ENCODE assay signal across 19 mouse cellular contexts in genomic region chr12:103395486-103396275, GRCm38 (mm10). TPM values are rescaled to one million over a fixed set of nuclear protein-coding genes. Genes with fewer than 3 reads are reported as not detected.
DNase-seq lines count a peak whose midpoint lies in the region; ATAC-seq and TF ChIP-seq lines count a peak whose summit lies in the region.
"Had no signal": no experiment of that assay in that cellular context is flagged by ENCODE, and none has a peak within 500 bp of the region (broad histone marks: within the 10 kb centered on the region; RNA-seq: fewer than 3 reads in every experiment).

No protein-coding gene starts in this region.

- no peak overlapping the region for H3K9ac ChIP-seq in liver, adult 2 months (ENCODE audit: low read depth, low read length)
- no peak overlapping the region for H3K9ac ChIP-seq in liver, embryonic 14.5 days (replicated peaks)
- no peak overlapping the region for H3K9ac ChIP-seq in intestine, embryonic 16.5 days (ENCODE audit: low read depth, low read length)
- H3K9ac ChIP-seq: forebrain, postnatal 0 days had no signal

- H3K27me3 ChIP-seq in liver, adult 2 months (ENCODE audit: control insufficient read depth, insufficient read depth, low read length): no peaks in the 10 kb centered on the region
- no peaks in the 10 kb centered on the region for H3K27me3 ChIP-seq in Patski
- no peaks in the 10 kb centered on the region for H3K27me3 ChIP-seq in liver, embryonic 14.5 days (ENCODE audit: control insufficient read depth, insufficient read depth, low read length)
- H3K27me3 ChIP-seq in intestine, embryonic 16.5 days (replicated peaks; ENCODE audit: control insufficient read depth, insufficient read depth, low read length): no peaks in the 10 kb centered on the region

- no peaks in the 10 kb centered on the region for H3K36me3 ChIP-seq in liver, adult 2 months (ENCODE audit: control insufficient read depth, insufficient read depth, low read length)
- peaks cover 16% of the 10 kb centered on the region for H3K36me3 ChIP-seq in liver, embryonic 14.5 days (replicated peaks; ENCODE audit: control insufficient read depth, insufficient read depth, low read depth)
- no peaks in the 10 kb centered on the region for H3K36me3 ChIP-seq in intestine, embryonic 16.5 days (ENCODE audit: control insufficient read depth, insufficient read depth, low read length)

- H3K4me2 ChIP-seq in liver, embryonic 14.5 days (ENCODE audit: low read depth): no peak overlapping the region
- H3K4me2 ChIP-seq in intestine, embryonic 16.5 days (ENCODE audit: low read depth, low read length): no peak overlapping the region
- H3K4me2 ChIP-seq: heart, embryonic 11.5 days had no signal

- no peak for TF ChIP-seq POLR2A in liver, adult 2 months (IDR thresholded peaks at IDR 0.05; ENCODE audit: extremely low read depth, insufficient read depth, low read length)

- CTCF ChIA-PET in Patski (lab: Charles Lee): no interaction called here

- no peak for TF ChIP-seq CTCF in liver, adult 2 months (IDR thresholded peaks at IDR 0.05; ENCODE audit: low read depth, low read length)
- TF ChIP-seq CTCF in Patski (IDR thresholded peaks at IDR 0.05): no peak
- TF ChIP-seq CTCF in liver, embryonic 14.5 days (IDR thresholded peaks at IDR 0.05; ENCODE audit: low read depth): no peak

- H3K27ac ChIP-seq in liver, adult 2 months (replicated peaks; ENCODE audit: insufficient read depth, low read depth, low read length): no peak overlapping the region
- peak overlapping the region; percentile 5 for H3K27ac ChIP-seq in liver, embryonic 14.5 days
- no peak overlapping the region for H3K27ac ChIP-seq in intestine, embryonic 16.5 days (ENCODE audit: low read length)
- H3K27ac ChIP-seq: embryonic facial prominence, embryonic 10.5 days; gastrocnemius, adult 2 months had no signal

- POLR2A ChIA-PET in Patski (lab: Charles Lee): interaction anchor here (0.7 kb wide), 1 partner anchor 232 kb away, joined by 3 read pairs; no protein-coding TSS in a partner anchor

- WGBS in liver, adult 2 months: 43% methylated on average over 12 of the region's 12 CpGs
- WGBS in liver, embryonic 14.5 days (ENCODE audit: insufficient replicate concordance): 78% methylated on average over 12 of the region's 12 CpGs
- WGBS in intestine, embryonic 16.5 days: 66% methylated on average over 12 of the region's 12 CpGs

- in situ Hi-C loops in Patski (cut with MboI; ENCODE audit: low pct_unique_long_range_greater_than_20kb): no loop called here

- no peak overlapping the region for H3K4me3 ChIP-seq in liver, adult 2 months (ENCODE audit: insufficient read depth, low read depth, low read length)
- H3K4me3 ChIP-seq in liver, embryonic 14.5 days (ENCODE audit: insufficient read depth in 1 of 2, low read depth in 2 of 2, low read length in 2 of 2): no peak overlapping the region
- H3K4me3 ChIP-seq in intestine, embryonic 16.5 days (ENCODE audit: low read length): no peak overlapping the region
- H3K4me3 ChIP-seq: embryonic facial prominence, embryonic 10.5 days; gastrocnemius, adult 2 months had no signal

- peak; percentile 85 for DNase-seq in liver, adult 2 months (ENCODE audit: extremely low read depth, low read depth, low spot score)
- DNase-seq in liver: no peak
- DNase-seq in Patski (ENCODE audit: low read depth, low spot score): no peak
- peak; percentile 81 for DNase-seq in kidney, adult 9 months
- no peak for DNase-seq in liver, embryonic 14.5 days (ENCODE audit: low read depth in 3 of 3, low spot score in 3 of 3)
- DNase-seq: adrenal gland, postnatal 25 days; cerebellum, postnatal 14 days; forebrain, postnatal 0 days; gastrocnemius, adult 2 months; heart, postnatal 4 days; layer of hippocampus, adult 9-11 months; midbrain, embryonic 14.5 days; right cerebral cortex, postnatal 14 days had no signal

- H3K4me1 ChIP-seq in liver, adult 2 months (ENCODE audit: control insufficient read depth, insufficient read depth, low read length): peaks cover 9% of the 10 kb centered on the region
- H3K4me1 ChIP-seq in liver, embryonic 14.5 days (replicated peaks; ENCODE audit: control insufficient read depth in 2 of 2, insufficient read depth in 2 of 2, low read length in 1 of 2): peaks cover 32 to 43% of the 10 kb centered on the region in 2 experiments
- peaks cover 6% of the 10 kb centered on the region; the same call in 1 of the 2 replicates for H3K4me1 ChIP-seq in intestine, embryonic 16.5 days (ENCODE audit: control insufficient read depth, insufficient read depth, low read length)

- TF ChIP-seq EP300 in liver, embryonic 14.5 days (IDR thresholded peaks at IDR 0.05; ENCODE audit: low read depth): no peak

- no peaks in the 10 kb centered on the region for H3K79me2 ChIP-seq in liver, adult 2 months (ENCODE audit: control insufficient read depth, insufficient read depth, low read length)

- H3K9me3 ChIP-seq in liver, embryonic 14.5 days (ENCODE audit: control insufficient read depth, low read length): no peaks in the 10 kb centered on the region
- H3K9me3 ChIP-seq in intestine, embryonic 16.5 days (ENCODE audit: control insufficient read depth, low read length): no peaks in the 10 kb centered on the region
- H3K9me3 ChIP-seq: embryonic facial prominence, embryonic 10.5 days had no signal

- peak; percentile 70 for ATAC-seq in Patski
- ATAC-seq in liver, embryonic 14.5 days (ENCODE audit: insufficient read depth): no peak
- no peak for ATAC-seq in CD4-positive, CD25-positive, alpha-beta regulatory T cell, adult 4 months
- no peak for ATAC-seq in intestine, embryonic 16.5 days
- no peak for ATAC-seq in inflammation-experienced regulatory T-cells, adult 6 months
- ATAC-seq: forebrain, postnatal 0 days had no signal

RNA-seq across cellular contexts. Expression of gene Otub2, which starts 7.2 kb away (rescaled TPM):
- 1.3 and 1.7 TPM in 2 replicates for total RNA-seq in liver, adult 2 months (2014; rRNA removed)
- polyA plus RNA-seq in liver, adult 2 months (2012; rRNA removed): 2.1 and 2.5 TPM in 2 replicates
- polyA plus RNA-seq in Patski (2021): 7.6 TPM
- polyA plus RNA-seq in liver, embryonic 14.5 days (2012; rRNA removed): 12.0 and 13.3 TPM in 2 replicates
- polyA plus RNA-seq in liver, embryonic 14.5 days (2014; fragmentation: Nextera tagmentation; extraction: Ambion mirVana): 20.0 and 24.9 TPM in 2 replicates
- polyA plus RNA-seq in CD4-positive, CD25-positive, alpha-beta regulatory T cell, adult 4 months (2017; shearing (Covaris generic)): 1 to 10 TPM; 1.4 to 1.5 TPM
- polyA plus RNA-seq in intestine, embryonic 16.5 days (2015; fragmentation: Nextera tagmentation; extraction: Ambion mirVana): 5.5 and 5.6 TPM in 2 replicates
- 1 to 10 TPM; 1.3 to 2.3 (median 1.9) TPM for polyA plus RNA-seq in inflammation-experienced regulatory T-cells, adult 6 months (2017; shearing (Covaris generic))

RNA-seq across cellular contexts. Expression of gene 9330161L09Rik, which starts 11.9 kb away (rescaled TPM):
- total RNA-seq in liver, adult 2 months (2014; rRNA removed): 0.13 and 0.46 TPM in 2 replicates
- polyA plus RNA-seq in liver, adult 2 months (2012; rRNA removed): 0.20 TPM in 1 of 2 replicates, not detected in the other
- polyA plus RNA-seq in Patski (2021): 2.0 TPM
- 0.10 and 0.15 TPM in 2 replicates for polyA plus RNA-seq in liver, embryonic 14.5 days (2012; rRNA removed)
- polyA plus RNA-seq in liver, embryonic 14.5 days (2014; fragmentation: Nextera tagmentation; extraction: Ambion mirVana): 0.10 TPM in 1 of 2 replicates, not detected in the other
- polyA plus RNA-seq in CD4-positive, CD25-positive, alpha-beta regulatory T cell, adult 4 months (2017; shearing (Covaris generic)): under 1 TPM in 1 of 2 experiments, not detected in 1; 0.90 TPM
- polyA plus RNA-seq in intestine, embryonic 16.5 days (2015; fragmentation: Nextera tagmentation; extraction: Ambion mirVana): 0.13 TPM in 1 of 2 replicates, not detected in the other
- polyA plus RNA-seq in inflammation-experienced regulatory T-cells, adult 6 months (2017; shearing (Covaris generic)): 1 to 10 TPM in 2 of 3 experiments, not detected in 1; 1.1 TPM

RNA-seq across cellular contexts. Expression of gene Ddx24, which starts 29.9 kb away (rescaled TPM):
- total RNA-seq in liver, adult 2 months (2014; rRNA removed): 22.8 and 24.4 TPM in 2 replicates
- polyA plus RNA-seq in liver, adult 2 months (2012; rRNA removed): 15.6 and 19.0 TPM in 2 replicates
- 71.3 TPM for polyA plus RNA-seq in Patski (2021)
- polyA plus RNA-seq in liver, embryonic 14.5 days (2012; rRNA removed): 17.4 and 25.0 TPM in 2 replicates
- polyA plus RNA-seq in liver, embryonic 14.5 days (2014; fragmentation: Nextera tagmentation; extraction: Ambion mirVana): 38.3 and 44.1 TPM in 2 replicates
- polyA plus RNA-seq in CD4-positive, CD25-positive, alpha-beta regulatory T cell, adult 4 months (2017; shearing (Covaris generic)): 100 to 1,000 TPM; 250 to 324 TPM
- polyA plus RNA-seq in intestine, embryonic 16.5 days (2015; fragmentation: Nextera tagmentation; extraction: Ambion mirVana): 68.2 and 85.0 TPM in 2 replicates
- 100 to 1,000 TPM; 232 to 344 (median 235) TPM for polyA plus RNA-seq in inflammation-experienced regulatory T-cells, adult 6 months (2017; shearing (Covaris generic))

RNA-seq across cellular contexts. Expression of gene Ifi27, which starts 38.3 kb away (rescaled TPM):
- 126 and 149 TPM in 2 replicates for total RNA-seq in liver, adult 2 months (2014; rRNA removed)
- 157 and 288 TPM in 2 replicates for polyA plus RNA-seq in liver, adult 2 months (2012; rRNA removed)
- polyA plus RNA-seq in Patski (2021): 83.4 TPM
- polyA plus RNA-seq in liver, embryonic 14.5 days (2012; rRNA removed): 9.3 and 12.2 TPM in 2 replicates
- polyA plus RNA-seq in liver, embryonic 14.5 days (2014; fragmentation: Nextera tagmentation; extraction: Ambion mirVana): 12.8 and 18.6 TPM in 2 replicates
- 100 to 1,000 TPM; 343 to 436 TPM for polyA plus RNA-seq in CD4-positive, CD25-positive, alpha-beta regulatory T cell, adult 4 months (2017; shearing (Covaris generic))
- 40.8 and 45.4 TPM in 2 replicates for polyA plus RNA-seq in intestine, embryonic 16.5 days (2015; fragmentation: Nextera tagmentation; extraction: Ambion mirVana)
- polyA plus RNA-seq in inflammation-experienced regulatory T-cells, adult 6 months (2017; shearing (Covaris generic)): 100 to 1,000 TPM; 291 to 440 (median 388) TPM

RNA-seq across cellular contexts. Expression of gene Asb2, which starts 39.9 kb away (rescaled TPM):
- total RNA-seq in liver, adult 2 months (2014; rRNA removed): 2.7 and 3.6 TPM in 2 replicates
- polyA plus RNA-seq in liver, adult 2 months (2012; rRNA removed): 5.6 TPM in 2 replicates
- 0.04 TPM for polyA plus RNA-seq in Patski (2021)
- 3.6 TPM in 2 replicates for polyA plus RNA-seq in liver, embryonic 14.5 days (2012; rRNA removed)
- polyA plus RNA-seq in liver, embryonic 14.5 days (2014; fragmentation: Nextera tagmentation; extraction: Ambion mirVana): 2.1 and 2.5 TPM in 2 replicates
- 10 to 100 TPM; 25.2 to 31.4 TPM for polyA plus RNA-seq in CD4-positive, CD25-positive, alpha-beta regulatory T cell, adult 4 months (2017; shearing (Covaris generic))
- polyA plus RNA-seq in intestine, embryonic 16.5 days (2015; fragmentation: Nextera tagmentation; extraction: Ambion mirVana): 22.5 and 23.6 TPM in 2 replicates
- polyA plus RNA-seq in inflammation-experienced regulatory T-cells, adult 6 months (2017; shearing (Covaris generic)): 10 to 100 TPM; 22.5 to 68.5 (median 47.2) TPM
- total RNA-seq: MEL had no signal

Comparison
In these comparisons a context has a peak if more than half of its experiments do, and no peak if none do; other contexts are left out.
1. DNase-seq: peak in liver, adult 2 months (single experiment) and kidney, adult 9 months (single experiment); none in liver (single experiment), Patski (single experiment) and liver, embryonic 14.5 days (0 of 3).